Mouse (Mus musculus): ENCODE results near the gene Olfr1408.

Olfr1408 gene

DNA sequence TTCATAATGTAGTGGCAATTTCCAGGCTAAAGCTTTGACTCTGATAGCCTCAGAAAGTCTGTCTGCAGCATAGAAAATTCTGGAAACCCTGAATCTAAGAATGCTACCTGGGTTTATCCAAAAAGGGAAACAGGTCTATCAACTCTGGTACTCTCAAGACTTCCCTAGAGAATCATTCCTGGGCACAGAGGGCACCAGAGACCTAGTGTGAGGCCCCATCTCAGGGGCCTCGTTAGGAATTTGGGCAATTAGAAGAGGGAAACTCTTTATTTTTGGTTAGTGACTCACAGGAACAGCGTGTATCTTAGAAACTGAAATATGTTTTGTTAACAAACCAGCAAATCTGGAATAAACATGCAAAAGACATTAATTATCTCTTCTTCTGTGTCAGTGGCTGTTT, at the start of gene Olfr1408:
Gene Olfr1408 (minus strand): TSS at position 101 of the 400 bp plus-strand sequence.
- no peak for TF ChIP-seq GATA4 (IDR thresholded peaks at IDR 0.05; ENCODE audit: insufficient replicate concordance, low read length)

DNA sequence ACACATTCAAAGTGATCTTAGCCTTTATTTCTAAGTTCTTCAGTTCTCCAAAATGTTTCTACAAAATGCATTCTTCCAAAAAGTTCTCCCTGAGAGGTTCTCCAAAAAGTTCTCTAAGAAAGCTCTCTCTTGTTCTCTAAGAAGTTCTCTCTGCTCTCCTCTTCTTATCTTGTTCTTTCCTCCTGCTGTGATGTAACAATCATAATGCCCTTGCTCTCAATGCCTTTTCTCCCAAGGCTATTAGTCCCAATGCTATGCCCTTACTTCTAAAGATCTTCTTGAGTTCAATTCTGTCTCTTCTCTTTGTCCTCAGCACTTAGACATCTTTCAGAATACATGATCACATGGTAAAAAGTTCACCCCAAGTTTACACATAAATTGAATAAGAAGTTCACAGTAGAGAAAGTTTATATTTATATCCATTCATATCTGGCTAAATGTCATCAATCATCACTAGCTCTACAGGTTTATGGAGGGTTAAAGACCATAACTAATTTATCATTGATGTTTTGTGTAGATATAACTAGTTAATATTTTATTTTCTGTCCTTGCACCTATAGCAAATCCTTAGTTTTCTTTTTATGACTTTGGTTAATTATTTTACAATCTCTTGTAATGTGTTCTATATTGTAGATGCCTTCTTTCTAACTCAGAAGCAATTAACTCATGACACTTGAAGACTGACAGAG, 37.1 kb upstream of the Olfr1408 start:
- no peak for TF ChIP-seq GATA4 (IDR thresholded peaks at IDR 0.05; ENCODE audit: insufficient replicate concordance, low read length)

All from liver, adult (tissue).